Comparison of ENCODE assay signal across 22 mouse cellular contexts in the genomic region with DNA sequence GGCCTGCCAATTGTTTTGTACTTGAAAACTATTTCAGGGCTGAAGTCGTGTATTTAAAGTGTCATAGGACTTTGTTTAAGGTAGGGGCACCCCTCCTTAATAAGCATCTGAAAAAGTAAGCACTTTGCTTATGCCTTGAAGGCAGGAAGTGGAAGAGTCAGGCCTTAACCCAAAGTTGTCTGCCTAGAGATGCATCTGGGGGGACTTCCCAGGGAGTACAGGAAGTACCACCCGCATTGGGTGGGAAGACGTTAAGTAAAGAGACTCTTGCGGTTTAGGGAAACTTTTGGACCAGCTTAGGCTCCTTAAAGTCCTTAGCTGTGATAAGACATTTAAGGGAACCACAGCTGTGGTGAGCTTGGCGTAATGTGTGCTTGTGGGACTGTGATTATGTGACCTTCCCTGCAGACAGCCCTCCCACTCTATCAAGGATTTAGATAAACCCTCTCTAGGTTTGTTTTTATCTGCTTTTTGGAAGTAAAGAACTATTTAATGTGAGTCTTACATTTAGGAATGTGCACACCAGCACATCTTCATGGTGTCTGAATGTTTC.
DNase-seq lines count a peak whose midpoint lies in the region; ATAC-seq and TF ChIP-seq lines count a peak whose summit lies in the region.
"Had no signal": no experiment of that assay in that cellular context is flagged by ENCODE, and none has a peak within 500 bp of the region (broad histone marks: within the 10 kb centered on the region; RNA-seq: fewer than 3 reads in every experiment).

No protein-coding gene starts in this region.

- no peaks in the 10 kb centered on the region for H3K27me3 ChIP-seq in embryonic facial prominence, embryonic 14.5 days (replicated peaks; ENCODE audit: control insufficient read depth, insufficient read depth, low read length)
- no peaks in the 10 kb centered on the region for H3K27me3 ChIP-seq in embryonic facial prominence, embryonic 10.5 days (replicated peaks; ENCODE audit: low read depth, poor library complexity, severe bottlenecking)
- H3K27me3 ChIP-seq in CH12.LX (replicated peaks): no peaks in the 10 kb centered on the region
- H3K27me3 ChIP-seq in kidney, embryonic 14.5 days (ENCODE audit: control insufficient read depth, insufficient read depth, low read length): no peaks in the 10 kb centered on the region

- no peak overlapping the region for H3K27ac ChIP-seq in embryonic facial prominence, embryonic 14.5 days (replicated peaks; ENCODE audit: low read depth, low read length)
- no peak overlapping the region for H3K27ac ChIP-seq in embryonic facial prominence, embryonic 10.5 days (replicated peaks)
- no peak overlapping the region for H3K27ac ChIP-seq in CH12.LX (ENCODE audit: insufficient read depth, low read depth)
- H3K27ac ChIP-seq in kidney, embryonic 14.5 days (ENCODE audit: low read depth, low read length): no peak overlapping the region
- H3K27ac ChIP-seq: heart, embryonic 10.5 days; hindbrain, embryonic 10.5 days; limb, embryonic 10.5 days had no signal

- no peaks in the 10 kb centered on the region for H3K9me3 ChIP-seq in embryonic facial prominence, embryonic 14.5 days (ENCODE audit: control insufficient read depth, low read length)
- no peaks in the 10 kb centered on the region for H3K9me3 ChIP-seq in embryonic facial prominence, embryonic 10.5 days
- H3K9me3 ChIP-seq in CH12.LX (replicated peaks; ENCODE audit: low read length): no peaks in the 10 kb centered on the region
- no peaks in the 10 kb centered on the region for H3K9me3 ChIP-seq in kidney, embryonic 14.5 days (ENCODE audit: control insufficient read depth, low read length)
- H3K9me3 ChIP-seq: heart, embryonic 10.5 days; hindbrain, embryonic 10.5 days; limb, embryonic 10.5 days had no signal

- no peaks in the 10 kb centered on the region for H3K79me2 ChIP-seq in CH12.LX (replicated peaks; ENCODE audit: control insufficient read depth, extremely low read depth, insufficient read depth, poor library complexity, severe bottlenecking)

- TF ChIP-seq CTCF in CH12.LX (conservative IDR thresholded peaks at IDR 0.05 in 1 of 2, IDR thresholded peaks at IDR 0.05 in 1 of 2; ENCODE audit: low read depth in 2 of 2, low read length in 2 of 2): no peak

- WGBS in embryonic facial prominence, embryonic 14.5 days: 56% methylated on average over 5 of the region's 5 CpGs
- WGBS in embryonic facial prominence, embryonic 10.5 days: 64% methylated on average over 5 of the region's 5 CpGs
- 67% methylated on average over 5 of the region's 5 CpGs for WGBS in kidney, embryonic 14.5 days

- H3K4me3 ChIP-seq in embryonic facial prominence, embryonic 14.5 days (ENCODE audit: low read depth, low read length): no peak overlapping the region
- H3K4me3 ChIP-seq in embryonic facial prominence, embryonic 10.5 days: no peak overlapping the region
- no peak overlapping the region for H3K4me3 ChIP-seq in CH12.LX (replicated peaks in 1 of 3; ENCODE audit: low read depth in 2 of 3, low read length in 2 of 3, poor library complexity in 1 of 3)
- H3K4me3 ChIP-seq in kidney, embryonic 14.5 days (ENCODE audit: low read length): no peak overlapping the region
- H3K4me3 ChIP-seq: heart, embryonic 10.5 days; hindbrain, embryonic 10.5 days; limb, embryonic 10.5 days had no signal

- no peak overlapping the region for H3K4me2 ChIP-seq in embryonic facial prominence, embryonic 14.5 days (ENCODE audit: low read depth, low read length)
- no peak overlapping the region for H3K4me2 ChIP-seq in CH12.LX (ENCODE audit: insufficient read depth, low read depth, poor library complexity, severe bottlenecking)
- H3K4me2 ChIP-seq in kidney, embryonic 14.5 days (replicated peaks; ENCODE audit: low read depth, low read length): no peak overlapping the region

- in situ Hi-C loops in CH12.LX (cut with MboI; ENCODE audit: low pct_ligation_motif_present, low pct_unique_long_range_greater_than_20kb, low sequenced_read_pairs): no loop called here

- TF ChIP-seq RAD21 in CH12.LX (IDR thresholded peaks at IDR 0.05; ENCODE audit: low read depth, low read length): no peak

- no peak for TF ChIP-seq EP300 in CH12.LX (IDR thresholded peaks at IDR 0.05; ENCODE audit: low read length)

- dilution Hi-C loops in CH12.LX (cut with MboI; ENCODE audit: extremely low pct_ligation_motif_present, extremely low pct_unique_long_range_greater_than_20kb, low sequenced_read_pairs): no loop called here

- H3K9ac ChIP-seq in embryonic facial prominence, embryonic 14.5 days (ENCODE audit: low read depth, low read length): no peak overlapping the region
- H3K9ac ChIP-seq in CH12.LX (ENCODE audit: insufficient read depth, low read depth): no peak overlapping the region
- no peak overlapping the region for H3K9ac ChIP-seq in kidney, embryonic 14.5 days (ENCODE audit: low read depth, low read length)
- H3K9ac ChIP-seq: liver, postnatal 0 days had no signal

- H3K36me3 ChIP-seq in embryonic facial prominence, embryonic 14.5 days (ENCODE audit: control insufficient read depth, insufficient read depth, low read length): no peaks in the 10 kb centered on the region
- no peaks in the 10 kb centered on the region for H3K36me3 ChIP-seq in embryonic facial prominence, embryonic 10.5 days (replicated peaks)
- H3K36me3 ChIP-seq in CH12.LX (replicated peaks in 1 of 2; ENCODE audit: control insufficient read depth in 1 of 2, insufficient read depth in 1 of 2, low read length in 1 of 2): no peaks in the 10 kb centered on the region
- no peaks in the 10 kb centered on the region for H3K36me3 ChIP-seq in kidney, embryonic 14.5 days (ENCODE audit: control insufficient read depth, insufficient read depth, low read length)
- H3K36me3 ChIP-seq: heart, embryonic 10.5 days; hindbrain, embryonic 10.5 days; limb, embryonic 10.5 days had no signal

- TF ChIP-seq POLR2A in CH12.LX (IDR thresholded peaks at IDR 0.05; ENCODE audit: low read depth, low read length): no peak

- ATAC-seq in embryonic facial prominence, embryonic 14.5 days (ENCODE audit: low read depth): no peak
- peak; percentile 67 for ATAC-seq in megakaryocyte-erythroid progenitor cell, adult 5-6 weeks (replicated peaks; ENCODE audit: low FRiP score, low TSS enrichment, poor library complexity, severe bottlenecking)
- no peak for ATAC-seq in kidney, embryonic 14.5 days (ENCODE audit: low FRiP score, low TSS enrichment)
- ATAC-seq: forebrain, embryonic 14.5 days; liver, postnatal 0 days; midbrain, embryonic 16.5 days had no signal

- DNase-seq in embryonic facial prominence, embryonic 14.5 days (ENCODE audit: low spot score): peak; percentile 3
- no peak for DNase-seq in embryonic facial prominence, embryonic 10.5 days (ENCODE audit: low spot score)
- peak; percentile 6 for DNase-seq in CH12.LX (ENCODE audit: extremely low read depth)
- peak; percentile 48 for DNase-seq in thymus, postnatal 25 days
- DNase-seq in layer of hippocampus, postnatal 10 days (ENCODE audit: low spot score in 2 of 2): no peak
- no peak for DNase-seq in testis, postnatal 10 days (ENCODE audit: low spot score)
- DNase-seq: adrenal gland, postnatal 36 days; cerebellum, adult 2 months; cerebellum, postnatal 36 days; gastrocnemius, postnatal 36 days; kidney, adult 8-10 months; kidney, postnatal 36 days; liver, postnatal 0 days; lung, postnatal 14 days; right cerebral cortex, postnatal 4 days had no signal

- H3K4me1 ChIP-seq in embryonic facial prominence, embryonic 14.5 days (ENCODE audit: control insufficient read depth, insufficient read depth, low read length): no peaks in the 10 kb centered on the region
- no peaks in the 10 kb centered on the region for H3K4me1 ChIP-seq in embryonic facial prominence, embryonic 10.5 days
- peaks cover 12 to 44% of the 10 kb centered on the region in 2 experiments; a peak in 3 of 4 replicates for H3K4me1 ChIP-seq in CH12.LX (ENCODE audit: control insufficient read depth in 1 of 2, insufficient read depth in 2 of 2)
- H3K4me1 ChIP-seq in kidney, embryonic 14.5 days (ENCODE audit: control insufficient read depth, insufficient read depth, low read length): no peaks in the 10 kb centered on the region
- H3K4me1 ChIP-seq: hindbrain, embryonic 10.5 days; limb, embryonic 10.5 days had no signal

TF ChIP-seq in CH12.LX, 34 proteins besides CTCF, POLR2A, EP300 and RAD21:
- TF ChIP-seq E2F4 (IDR thresholded peaks at IDR 0.05; ENCODE audit: insufficient replicate concordance, low read depth, low read length) (no peak), ZMIZ1 (IDR thresholded peaks at IDR 0.05; ENCODE audit: low read depth, low read length) (no peak), ETS1 (conservative IDR thresholded peaks at IDR 0.05; ENCODE audit: low read depth, low read length) (no peak), JUN (IDR thresholded peaks at IDR 0.05; ENCODE audit: insufficient read depth, low read depth, low read length) (no peak), IRF4 (IDR thresholded peaks at IDR 0.05; ENCODE audit: low read depth, low read length) (no peak)

Comparison
In these comparisons a context has a peak if more than half of its experiments do, and no peak if none do; other contexts are left out.
1. DNase-seq: peak in embryonic facial prominence, embryonic 14.5 days (single experiment), CH12.LX (single experiment) and thymus, postnatal 25 days (single experiment); none in embryonic facial prominence, embryonic 10.5 days (single experiment), layer of hippocampus, postnatal 10 days (0 of 2) and testis, postnatal 10 days (single experiment).